Mouse (Mus musculus) granulocyte monocyte progenitor cell, adult 5-6 weeks (primary cell): ENCODE measurements around the gene Ctnnbl1. TPM values are rescaled to one million over a fixed set of nuclear protein-coding genes. Genes with fewer than 3 reads are reported as not detected.

Experiments
- ATAC-seq: replicated peaks from 2 replicates; pipeline ENCODE4 v1.8.0; 2016; ENCODE audit warnings: mild to moderate bottlenecking, moderate TSS enrichment, inconsistent platforms; ENCODE audit not compliant: poor library complexity, severe bottlenecking
- total RNA-seq, 2 experiments: library from RNA; stranded (forward) in 1 of 2; stranded (reverse) in 1 of 2; fragments of 200-712, 200-1000 nt in 1 of 2; fragments of >200 nt in 1 of 2; fragmentation: Nextera tagmentation in 1 of 2; gene quantifications; 2 replicates each; pipeline ENCODE4 v1.2.3; 2014 to 2017

Gene Ctnnbl1
- total RNA-seq, 2 experiments from 2014 or later: 33.9 to 60.9 TPM

DNA sequence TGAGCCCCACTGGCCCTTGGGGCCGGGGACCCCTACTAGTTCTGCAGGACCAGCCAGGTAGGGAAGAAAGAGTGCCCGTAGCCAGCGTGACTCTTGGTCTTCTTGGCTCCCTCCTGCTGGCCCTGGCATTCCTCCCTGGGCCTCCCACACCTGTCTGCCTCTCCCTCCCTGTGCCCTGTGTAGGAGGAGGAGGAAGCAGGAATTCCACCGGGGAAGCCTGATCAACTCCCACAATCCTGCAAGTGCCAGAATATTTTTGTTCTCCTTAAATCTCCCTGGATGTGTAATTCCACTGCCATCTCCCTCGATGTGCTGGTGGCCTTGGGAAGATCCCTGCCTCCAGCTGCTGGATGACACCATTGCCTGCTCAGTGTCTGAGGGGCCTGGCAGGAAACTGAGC, 187.3 kb downstream of the Ctnnbl1 start:
- ATAC-seq: no peak

DNA sequence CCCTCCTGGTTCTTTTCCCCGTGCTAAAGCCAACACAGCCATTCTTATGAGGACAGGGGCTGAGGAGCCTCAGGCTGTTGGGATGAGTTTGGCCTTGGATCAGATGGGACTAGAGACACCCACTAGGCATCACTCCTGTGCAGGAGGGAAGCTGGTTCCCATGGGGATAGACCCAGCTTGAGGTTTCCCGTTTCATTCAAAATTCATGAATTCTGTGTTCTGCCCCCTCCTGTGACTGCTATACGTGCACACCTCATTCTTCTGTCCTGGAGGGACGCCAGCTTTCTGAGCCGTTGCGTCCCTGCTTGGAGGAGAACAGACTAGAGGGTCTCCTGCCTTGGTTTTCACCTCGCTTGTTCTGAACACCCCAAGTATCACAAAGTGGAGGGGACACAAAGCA, 189.3 kb downstream of the Ctnnbl1 start:
- no peak for ATAC-seq

DNA sequence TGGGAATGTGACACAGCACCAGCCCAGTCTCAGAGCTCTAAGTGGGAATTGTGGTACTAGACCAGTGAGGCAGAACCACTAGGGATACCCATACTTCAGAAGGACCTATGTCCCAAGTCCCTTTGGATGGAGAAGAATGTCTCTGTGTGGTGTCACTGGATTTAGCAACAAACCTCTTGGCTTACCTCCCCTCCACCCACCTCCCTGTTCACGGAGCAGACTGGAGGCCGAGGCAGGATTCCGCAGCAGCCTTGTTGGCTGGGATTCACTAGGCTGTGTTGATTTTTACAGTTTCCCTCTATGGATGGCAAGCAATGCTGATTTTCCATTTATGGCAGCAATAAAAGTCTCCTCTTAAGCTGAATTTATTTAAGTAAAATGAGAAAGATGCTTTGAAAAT, 189.7 kb downstream of the Ctnnbl1 start:
- ATAC-seq: no peak

DNA sequence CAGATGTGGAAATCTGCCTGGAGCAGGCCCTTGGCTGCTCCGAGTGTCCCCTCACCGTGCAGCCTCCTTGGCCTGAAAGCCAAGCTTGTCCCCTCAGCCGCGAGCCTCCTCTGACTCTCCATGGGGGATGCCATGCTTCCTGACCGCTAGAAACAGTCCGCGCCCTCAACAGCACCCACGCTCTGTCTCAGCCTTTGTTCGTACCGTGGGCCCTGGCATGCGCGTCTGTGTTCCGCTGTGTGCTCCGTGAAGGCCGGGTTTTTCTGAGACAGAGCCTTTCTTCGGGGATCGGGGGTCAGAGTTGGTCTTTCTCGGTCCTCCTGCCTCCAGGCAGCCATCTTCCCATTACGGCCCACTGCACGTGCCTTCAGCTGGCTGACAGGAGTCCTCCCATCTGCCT, 190.2 kb downstream of the Ctnnbl1 start:
- ATAC-seq: no peak

DNA sequence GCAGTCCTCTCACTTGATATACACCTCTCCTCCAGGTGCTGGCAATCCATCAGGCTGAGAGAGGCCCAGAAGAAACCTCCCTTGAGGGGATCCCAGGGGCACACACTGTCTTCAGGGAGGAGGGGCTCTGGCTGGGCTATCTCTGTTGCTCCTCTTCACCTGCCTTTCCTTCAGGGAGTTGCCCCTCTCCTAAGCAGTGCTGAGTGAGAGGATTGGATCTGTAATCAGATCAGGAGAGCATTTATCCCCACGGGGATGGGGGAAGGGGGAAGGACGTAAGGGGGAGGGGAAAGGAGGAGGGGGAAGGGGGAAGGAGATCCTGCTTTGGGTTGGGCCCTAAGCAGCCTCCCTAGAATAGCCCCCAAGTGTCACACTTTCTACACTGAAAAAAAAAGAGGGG, 190.6 kb downstream of the Ctnnbl1 start:
- no peak for ATAC-seq

DNA sequence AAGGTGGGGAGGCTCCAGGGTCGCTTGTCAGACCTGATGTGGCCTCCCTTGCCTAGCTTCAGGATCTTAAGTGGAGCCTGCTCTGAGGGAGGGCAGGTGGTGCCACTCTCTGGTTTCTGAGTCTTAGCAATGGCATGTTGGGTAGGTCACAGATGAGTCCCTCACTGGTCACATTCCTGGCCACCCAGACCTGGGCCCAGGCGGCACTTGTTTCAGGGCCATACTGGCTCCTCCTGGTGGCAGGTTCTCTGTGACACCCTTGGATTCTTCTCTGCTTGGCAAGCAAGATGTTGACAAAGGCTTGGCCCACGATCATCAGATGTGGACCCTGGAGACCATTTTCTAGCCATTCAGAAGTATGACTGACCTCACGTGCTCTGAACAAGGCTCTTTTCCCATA, 195.5 kb downstream of the Ctnnbl1 start:
- ATAC-seq: no peak

DNA sequence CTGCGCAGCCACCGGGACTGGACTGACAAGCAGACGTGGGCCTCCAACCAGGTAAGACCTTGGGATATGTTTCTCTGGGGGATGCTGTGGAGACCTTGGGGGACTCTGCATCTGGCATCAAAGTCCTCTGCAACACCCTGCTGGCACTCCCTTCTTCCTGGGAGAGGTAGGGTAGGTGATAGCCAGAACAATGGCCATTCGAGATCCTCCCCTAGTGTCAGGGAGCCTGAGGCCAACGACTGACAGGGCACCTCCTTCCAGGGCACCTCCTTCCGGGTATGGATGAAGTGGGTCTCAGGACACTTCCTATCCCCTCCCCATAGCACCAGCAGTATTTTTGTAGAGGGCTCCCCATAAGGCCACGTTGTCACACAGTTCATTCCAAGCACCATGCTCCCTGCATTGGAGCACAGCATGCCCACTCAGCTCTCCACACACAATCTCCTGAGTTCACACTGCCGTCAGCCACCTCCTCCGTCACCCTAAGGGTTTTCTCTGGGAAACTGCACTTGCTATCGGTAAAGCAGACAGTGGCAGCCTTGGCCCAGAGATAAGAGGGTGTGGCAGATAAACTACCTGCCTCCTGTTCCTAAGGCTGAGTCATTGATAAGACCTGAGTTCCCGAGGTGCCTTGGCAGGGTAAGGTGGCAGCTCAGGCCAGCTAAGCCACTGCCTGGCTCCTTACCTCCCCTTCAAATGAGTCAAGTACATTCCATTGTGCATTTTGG, 198.4 kb downstream of the Ctnnbl1 start:
- ATAC-seq: no peak

DNA sequence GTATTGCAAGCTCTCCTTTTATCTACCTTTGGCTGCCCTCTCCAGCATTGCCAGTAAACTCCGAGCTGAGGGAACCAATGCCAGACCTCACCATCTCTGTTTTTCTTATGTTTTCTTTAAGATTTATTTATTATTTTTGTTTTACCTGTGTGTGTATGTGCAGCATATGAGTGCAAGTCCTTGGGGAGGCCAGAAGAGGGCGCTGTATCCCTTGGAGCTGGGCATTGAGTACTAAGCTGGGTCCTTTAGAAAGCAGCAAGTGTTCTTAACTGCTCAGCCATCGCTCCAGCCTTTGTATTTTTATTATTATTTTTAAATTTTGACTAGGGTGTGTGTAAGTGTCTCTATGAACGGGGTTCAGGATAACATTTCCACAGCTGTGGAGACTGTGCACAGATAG, 199.5 kb downstream of the Ctnnbl1 start:
- ATAC-seq: no peak

DNA sequence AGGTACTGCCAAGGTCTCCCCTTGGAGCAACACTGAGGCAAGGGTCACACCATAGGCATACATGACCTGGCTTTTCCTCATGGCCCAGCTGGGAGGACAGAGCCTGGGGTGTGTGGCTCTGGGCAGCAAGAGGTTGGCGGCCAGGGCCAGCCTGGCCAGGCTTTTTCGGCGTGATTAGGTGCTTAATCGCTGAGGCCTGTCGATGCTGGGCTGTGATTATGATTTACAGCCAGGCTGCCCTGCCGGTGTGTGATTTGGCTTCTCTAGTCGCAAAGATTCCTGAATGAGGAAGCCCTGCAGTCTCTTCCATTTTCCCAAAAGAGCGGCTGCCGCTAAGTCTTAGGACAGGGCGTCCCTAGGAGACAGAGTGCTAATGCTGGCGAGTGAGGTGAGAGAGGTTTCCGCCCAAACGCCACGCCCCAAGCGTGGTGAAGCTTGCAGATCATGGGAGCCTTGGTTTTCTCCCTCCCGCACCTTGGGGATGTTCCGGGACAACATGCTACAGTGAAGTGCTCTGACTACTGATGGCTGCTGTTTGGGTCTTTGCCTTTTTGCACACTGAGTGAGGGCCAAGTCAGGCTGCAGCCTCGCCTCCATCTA, 203.5 kb downstream of the Ctnnbl1 start:
- ATAC-seq: no peak

Other genes starting within 250 kb of the Ctnnbl1 start
- gene Nnat, start 177.3 kb upstream of the Ctnnbl1 start, total RNA-seq (2014; fragmentation: Nextera tagmentation): not detected in 2 replicates
- gene Nnat, start 177.3 kb upstream of the Ctnnbl1 start, total RNA-seq (2017): not detected in 2 replicates
- 13.4 and 29.1 TPM in 2 replicates for gene Blcap, start 166.1 kb upstream of the Ctnnbl1 start, total RNA-seq (2014; fragmentation: Nextera tagmentation)
- 6.7 and 7.9 TPM in 2 replicates for gene Blcap, start 166.1 kb upstream of the Ctnnbl1 start, total RNA-seq (2017)
- not detected in 2 replicates for gene Vstm2l, start 177.3 kb downstream of the Ctnnbl1 start, total RNA-seq (2014; fragmentation: Nextera tagmentation)
- not detected in 2 replicates for gene Vstm2l, start 177.3 kb downstream of the Ctnnbl1 start, total RNA-seq (2017)